Mouse (Mus musculus): ENCODE results near the gene Ptpn23. TPM values are rescaled to one million over a fixed set of nuclear protein-coding genes. Genes with fewer than 3 reads are reported as not detected.
"Not testable (repeated sequence)": the region's sequence is repeated elsewhere in the genome, so short reads cannot be mapped to it uniquely, and the experiment has no call there.

The Ptpn23 gene
- total RNA-seq, 1 experiment from 2014 or later: 3.7 TPM

DNA sequence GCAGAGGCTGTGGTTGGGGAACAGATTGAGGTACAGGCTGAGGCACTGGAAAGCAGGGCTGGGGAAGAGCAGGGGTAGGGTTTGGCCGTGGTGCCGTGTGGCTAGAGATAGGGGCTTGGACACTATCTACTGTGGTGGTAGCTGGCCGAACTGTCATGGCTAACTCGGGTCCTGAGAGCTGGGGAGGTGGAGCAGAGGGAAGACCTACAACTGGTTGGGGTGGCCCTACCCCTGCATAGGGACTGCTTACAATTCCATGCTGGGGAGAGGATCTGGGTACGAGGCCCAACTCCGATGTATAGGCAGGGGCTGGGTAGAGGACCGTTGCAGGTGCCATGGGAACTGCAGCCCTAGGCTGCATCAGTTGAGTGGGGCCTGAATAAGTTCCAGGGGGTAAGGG lies 20.0 kb downstream of the Ptpn23 start:
- ATAC-seq (replicated peaks; ENCODE audit: low read depth, poor library complexity, severe bottlenecking): no peak

DNA sequence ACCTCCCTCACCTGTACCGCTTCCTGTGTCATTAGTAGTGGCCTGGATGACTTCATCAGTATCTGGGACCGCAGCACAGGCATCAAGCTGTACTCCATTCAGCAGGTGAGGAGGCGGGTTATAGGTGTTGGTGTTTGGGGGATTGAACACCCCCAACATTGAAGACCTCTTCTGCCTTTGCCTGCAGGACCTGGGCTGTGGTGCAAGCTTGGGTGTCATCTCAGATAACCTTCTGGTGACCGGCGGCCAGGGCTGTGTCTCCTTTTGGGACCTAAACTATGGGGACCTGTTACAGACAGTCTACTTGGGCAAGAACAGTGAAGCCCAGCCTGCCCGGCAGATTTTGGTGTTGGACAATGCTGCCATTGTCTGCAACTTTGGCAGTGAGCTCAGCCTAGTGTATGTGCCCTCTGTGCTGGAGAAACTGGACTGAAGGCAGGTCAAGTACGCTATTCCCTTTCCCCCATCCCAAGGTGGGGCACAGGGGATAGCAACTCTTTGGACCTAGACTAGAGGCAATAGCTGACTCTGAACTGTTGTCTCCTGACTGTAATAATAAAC lies 23.6 kb downstream of the Ptpn23 start:
- ATAC-seq (replicated peaks; ENCODE audit: low read depth, poor library complexity, severe bottlenecking): no peak

GRCm38 (mm10) chr9:110381292-110381691 lies 26.7 kb downstream of the Ptpn23 start:
- ATAC-seq (replicated peaks; ENCODE audit: low read depth, poor library complexity, severe bottlenecking): no peak

GRCm38 (mm10) chr9:110380662-110381061 lies 27.4 kb downstream of the Ptpn23 start:
- no peak for ATAC-seq (replicated peaks; ENCODE audit: low read depth, poor library complexity, severe bottlenecking)

- no peak for ATAC-seq (replicated peaks; ENCODE audit: low read depth, poor library complexity, severe bottlenecking)
Measured at GRCm38 (mm10) chr9:110379361-110379760, 28.7 kb downstream of the Ptpn23 start.

DNA sequence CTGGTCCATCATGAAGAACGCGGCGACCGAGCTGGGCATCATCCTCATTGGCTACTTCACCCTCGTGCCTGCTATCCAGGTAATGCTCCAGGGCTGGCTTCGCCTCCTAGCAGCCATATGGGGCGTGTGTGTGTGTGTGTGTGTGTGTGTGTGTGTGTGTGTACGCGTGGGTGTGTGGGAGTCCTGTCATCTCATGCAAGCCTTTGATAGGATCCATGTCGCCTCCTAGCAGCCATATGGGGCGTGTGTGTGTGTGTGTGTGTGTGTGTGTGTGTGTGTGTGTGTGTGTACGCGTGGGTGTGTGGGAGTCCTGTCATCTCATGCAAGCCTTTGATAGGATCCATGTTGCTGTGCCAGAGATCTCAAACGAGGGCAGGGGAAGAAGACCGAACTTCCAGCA lies 30.4 kb downstream of the Ptpn23 start:
- ATAC-seq (replicated peaks; ENCODE audit: low read depth, poor library complexity, severe bottlenecking): not testable (repeated sequence)

DNA sequence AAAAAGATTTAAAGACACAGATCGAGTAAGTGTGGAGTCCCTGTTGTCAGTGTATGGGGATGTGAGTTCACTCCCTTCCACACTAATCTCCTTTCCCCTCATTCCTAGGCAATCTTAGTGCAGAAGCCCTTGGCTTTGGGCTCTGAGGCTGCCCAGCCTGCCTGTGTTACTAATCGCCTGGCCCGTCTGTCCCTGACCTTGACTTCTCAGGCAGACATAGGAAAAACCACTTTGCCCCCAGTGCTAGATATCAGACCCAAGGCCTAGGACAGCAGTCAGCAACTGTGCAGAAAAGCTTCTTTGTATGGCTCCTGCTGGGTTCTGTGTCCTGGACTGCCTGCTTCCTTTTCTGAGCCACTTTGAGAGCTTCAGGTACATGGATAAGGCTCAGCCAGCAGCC lies 32.3 kb downstream of the Ptpn23 start:
- no peak for ATAC-seq (replicated peaks; ENCODE audit: low read depth, poor library complexity, severe bottlenecking)

DNA sequence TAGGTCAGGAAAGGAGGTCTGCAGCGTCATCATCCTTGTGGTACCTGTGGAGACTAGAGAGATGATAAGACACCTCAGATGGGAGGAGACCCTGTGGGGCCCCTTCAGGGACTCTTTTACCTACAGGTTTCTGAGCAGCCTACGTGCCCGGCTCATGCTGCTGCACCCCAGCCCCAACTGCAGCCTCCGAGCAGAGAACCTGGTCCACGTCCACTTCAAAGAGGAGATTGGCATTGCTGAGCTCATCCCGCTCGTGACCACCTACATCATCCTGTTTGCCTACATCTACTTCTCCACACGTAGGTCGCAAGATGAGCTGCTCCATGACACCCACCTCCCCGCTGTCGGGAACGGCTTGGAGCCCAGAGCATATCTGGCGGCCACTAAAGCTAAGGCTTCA lies 34.1 kb downstream of the Ptpn23 start:
- ATAC-seq (replicated peaks; ENCODE audit: low read depth, poor library complexity, severe bottlenecking): no peak

- ATAC-seq (replicated peaks; ENCODE audit: low read depth, poor library complexity, severe bottlenecking): no peak
Measured at GRCm38 (mm10) chr9:110369860-110370259, 38.2 kb downstream of the Ptpn23 start.

- ATAC-seq (replicated peaks; ENCODE audit: low read depth, poor library complexity, severe bottlenecking): peak; percentile 54
Measured at GRCm38 (mm10) chr9:110366746-110367145, 41.3 kb downstream of the Ptpn23 start.

- no peak for ATAC-seq (replicated peaks; ENCODE audit: low read depth, poor library complexity, severe bottlenecking)
Measured at GRCm38 (mm10) chr9:110362337-110362736, 45.7 kb downstream of the Ptpn23 start.

GRCm38 (mm10) chr9:110361299-110361698 lies 46.7 kb downstream of the Ptpn23 start:
- ATAC-seq (replicated peaks; ENCODE audit: low read depth, poor library complexity, severe bottlenecking): no peak

DNA sequence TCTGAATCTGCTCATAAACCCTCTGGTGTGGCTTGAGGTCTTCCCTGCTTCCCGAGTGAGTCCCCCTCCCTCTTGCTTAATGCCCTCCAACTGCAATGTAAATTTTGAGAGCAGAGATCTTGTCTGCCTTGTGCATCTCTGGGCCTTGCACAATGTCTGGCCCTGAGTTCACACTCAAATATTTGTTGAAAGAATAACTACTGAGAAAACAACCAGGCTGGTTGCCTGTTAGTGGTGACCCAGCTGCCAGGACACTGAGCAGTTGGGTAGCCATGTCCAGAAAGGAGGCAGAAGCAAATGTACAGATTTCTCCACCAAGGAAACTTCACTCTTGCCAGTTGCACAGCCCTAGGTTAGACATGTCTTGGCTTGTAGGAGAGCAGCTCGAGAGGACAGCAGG lies 49.7 kb downstream of the Ptpn23 start:
- ATAC-seq (replicated peaks; ENCODE audit: low read depth, poor library complexity, severe bottlenecking): no peak

- ATAC-seq (replicated peaks; ENCODE audit: low read depth, poor library complexity, severe bottlenecking): peak; percentile 67
Measured at GRCm38 (mm10) chr9:110351932-110352632, 55.9 kb downstream of the Ptpn23 start.

DNA sequence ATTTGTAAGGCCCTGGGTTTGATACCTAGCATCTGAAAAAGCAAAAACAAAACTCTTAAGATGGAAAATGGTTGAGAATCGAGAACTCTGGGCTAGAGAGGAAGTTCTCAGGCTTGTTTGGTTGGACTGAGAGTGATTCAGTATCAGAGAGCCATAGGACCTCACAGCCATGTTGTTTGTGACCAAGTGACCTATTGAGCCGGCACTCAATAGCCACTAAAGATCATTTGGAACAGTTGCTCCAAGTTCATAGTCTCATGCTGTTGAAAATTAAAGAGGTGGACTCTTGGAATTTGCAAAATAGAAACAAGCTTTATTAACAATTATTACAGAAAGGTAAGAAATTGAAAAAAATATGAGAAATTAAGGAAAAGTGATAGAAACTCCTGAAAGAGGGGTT lies 56.7 kb downstream of the Ptpn23 start:
- no peak for ATAC-seq (replicated peaks; ENCODE audit: low read depth, poor library complexity, severe bottlenecking)

DNA sequence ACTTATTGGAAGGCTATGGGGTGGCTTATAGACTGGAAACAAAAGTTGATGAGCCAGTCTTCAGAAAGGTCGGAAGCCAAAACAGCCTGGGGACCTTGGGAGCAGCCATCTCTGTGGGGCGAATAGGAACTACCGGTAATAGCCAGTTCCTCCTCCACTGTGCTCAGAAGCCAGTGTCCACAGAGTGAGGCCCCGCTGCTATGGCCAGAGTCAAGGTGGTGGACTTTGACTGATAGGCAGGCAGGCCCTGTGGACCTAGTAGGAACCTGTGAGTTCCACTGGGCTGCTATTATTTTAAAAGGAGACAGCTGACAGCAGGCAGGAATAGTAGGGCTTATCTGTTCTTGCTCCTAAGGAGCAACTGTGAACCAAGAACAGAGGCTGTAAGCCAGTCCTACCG lies 57.4 kb downstream of the Ptpn23 start:
- ATAC-seq (replicated peaks; ENCODE audit: low read depth, poor library complexity, severe bottlenecking): no peak

DNA sequence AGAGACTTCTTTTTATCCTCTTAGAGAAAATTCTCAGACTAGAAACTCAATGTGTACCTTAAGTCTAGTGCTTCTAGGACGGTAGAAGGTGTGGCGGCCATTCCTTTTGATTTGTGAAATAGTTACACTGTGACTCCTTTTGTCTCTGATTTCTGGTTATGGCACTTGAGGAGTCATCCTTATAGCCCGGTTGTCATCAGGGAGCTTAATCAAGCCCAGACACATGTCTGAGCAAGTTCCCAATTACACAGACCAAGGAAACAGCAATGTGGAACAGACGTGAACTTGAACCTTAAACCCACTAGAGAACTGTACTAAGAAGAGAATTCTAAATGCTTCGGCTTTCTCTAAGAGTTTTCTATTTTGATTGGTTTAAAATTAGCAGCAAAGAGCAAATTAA lies 57.8 kb downstream of the Ptpn23 start:
- no peak for ATAC-seq (replicated peaks; ENCODE audit: low read depth, poor library complexity, severe bottlenecking)

- no peak for ATAC-seq (replicated peaks; ENCODE audit: low read depth, poor library complexity, severe bottlenecking)
Measured at GRCm38 (mm10) chr9:110348899-110349298, 59.1 kb downstream of the Ptpn23 start.

- no peak for ATAC-seq (replicated peaks; ENCODE audit: low read depth, poor library complexity, severe bottlenecking)
Measured at GRCm38 (mm10) chr9:110345057-110345739, 62.8 kb downstream of the Ptpn23 start.

DNA sequence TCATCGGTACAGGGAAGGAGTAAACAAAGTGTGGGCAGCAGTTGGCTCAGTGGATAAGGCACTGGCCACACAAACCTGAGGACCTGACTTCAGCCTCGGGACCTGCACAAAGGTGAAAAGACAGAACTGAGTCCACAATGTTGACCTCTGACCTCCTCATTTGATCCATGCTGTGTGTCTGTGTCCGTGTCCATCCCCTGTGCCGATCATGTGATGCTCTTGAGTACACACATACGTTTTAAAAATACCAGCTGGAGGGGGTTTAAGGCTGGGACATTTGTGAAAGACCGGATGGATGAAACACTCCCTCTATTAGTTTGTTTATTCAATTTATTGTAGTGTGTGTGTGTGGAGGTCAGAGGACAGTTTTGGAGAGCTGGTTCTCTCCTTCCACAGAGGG lies 64.2 kb downstream of the Ptpn23 start:
- ATAC-seq (replicated peaks; ENCODE audit: low read depth, poor library complexity, severe bottlenecking): no peak

DNA sequence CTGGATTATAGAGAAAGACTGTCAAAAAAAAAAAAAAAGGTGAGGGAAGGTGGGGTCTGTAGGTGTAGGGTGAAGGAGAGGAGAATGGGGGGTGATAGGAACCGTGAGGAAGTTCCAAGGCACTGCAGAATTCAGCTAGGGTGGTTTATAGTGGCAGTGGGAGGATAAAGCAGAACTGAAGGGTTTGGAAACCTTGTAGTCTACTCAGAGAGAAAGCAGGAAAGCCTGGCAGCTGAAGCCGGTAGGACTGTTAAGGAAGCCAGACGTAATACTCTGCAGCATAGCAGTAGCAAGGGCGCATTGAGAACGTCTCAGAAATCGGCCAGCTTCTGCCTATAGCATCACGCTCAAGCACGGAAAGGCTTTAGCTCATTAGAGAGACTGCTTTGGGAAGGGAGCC lies 66.0 kb downstream of the Ptpn23 start:
- ATAC-seq (replicated peaks; ENCODE audit: low read depth, poor library complexity, severe bottlenecking): 0 out of 2 replicates have a peak, but pooled peaks have one; percentile 32

Data from common myeloid progenitor, adult 5-6 weeks (primary cell).